Mouse (Mus musculus) E14TG2a.4 (cell line): ENCODE results near the gene Ocel1.

Source experiments
- H3K27me3 ChIP-seq: 2 replicates; pipeline ENCODE4 v1.6.1; 2014; ENCODE audit warnings: low read length, control low read depth; ENCODE audit not compliant: insufficient read depth
- H3K36me3 ChIP-seq: 2 replicates; pipeline ENCODE4 v1.6.1; 2014; ENCODE audit warnings: low read length, control low read depth; ENCODE audit not compliant: insufficient read depth
- H3K4me1 ChIP-seq: replicated peaks from 2 replicates; pipeline ENCODE4 v1.6.1; 2014; ENCODE audit warnings: low read depth, low read length, control low read depth
- H3K4me3 ChIP-seq: replicated peaks from 2 replicates; pipeline ENCODE4 v1.5.1; 2014; ENCODE audit warnings: mild to moderate bottlenecking, low read length
- H3K9me3 ChIP-seq: 2 replicates; pipeline ENCODE4 v1.6.1; 2014; ENCODE audit warnings: low read length, control low read depth
- CTCF ChIP-seq: conservative IDR thresholded peaks from 2 replicates; pipeline ENCODE4 v1.5.1; 2014; ENCODE audit warnings: low read length
- NANOG ChIP-seq: IDR thresholded peaks from 2 replicates; pipeline ENCODE4 v1.6.1; 2014; ENCODE audit warnings: borderline replicate concordance, low read length, mixed read lengths
- POU5F1 ChIP-seq: IDR thresholded peaks from 2 replicates; pipeline ENCODE4 v1.6.1; 2014; ENCODE audit warnings: low read length, borderline replicate concordance

The Ocel1 gene

DNA sequence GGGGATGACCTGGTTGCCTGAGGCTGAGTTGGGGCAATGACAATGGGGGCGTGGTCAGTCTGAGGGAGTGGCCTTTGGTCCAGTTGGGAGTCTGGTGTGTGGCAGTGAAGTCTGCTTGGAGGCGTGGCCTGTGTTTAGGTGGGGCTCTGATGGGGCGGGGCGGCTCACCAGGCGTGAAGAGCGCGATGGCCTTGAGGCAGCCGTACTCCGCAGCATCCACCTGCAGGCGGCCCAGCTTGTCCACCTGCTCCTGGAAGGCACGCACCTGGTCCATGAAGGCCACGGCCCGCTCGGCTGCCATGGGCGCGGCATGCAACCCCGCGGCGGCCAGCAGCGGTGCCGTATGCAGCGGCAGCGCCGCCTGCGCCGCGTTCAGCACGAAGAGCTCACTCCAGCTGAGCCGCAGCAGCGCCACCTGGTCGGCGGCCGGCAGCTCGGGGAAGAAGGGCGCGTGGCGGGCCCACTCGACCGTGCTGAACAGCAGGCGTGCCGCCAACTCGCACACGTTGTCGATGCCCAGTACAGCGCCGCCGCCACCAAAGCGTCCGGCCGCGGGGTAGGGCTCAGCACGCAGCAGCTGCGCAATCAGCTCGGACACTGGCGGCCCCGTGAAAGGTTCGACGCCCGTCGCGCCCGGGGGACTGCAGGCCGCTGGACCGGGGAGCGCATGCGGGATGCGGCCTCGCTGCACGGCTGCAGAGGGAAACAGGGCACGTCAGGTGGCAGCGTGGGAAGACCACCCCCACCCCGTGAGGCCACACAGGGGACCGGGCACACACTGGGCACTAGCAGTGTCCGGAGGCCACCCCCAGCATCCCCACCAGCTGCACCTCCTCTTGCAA is 4.7 kb downstream of the Ocel1 start:
- peaks cover 49% of the 10 kb centered on the region for H3K27me3 ChIP-seq
- no peaks in the 10 kb centered on the region for H3K9me3 ChIP-seq
- peak overlapping the region; percentile 74 for H3K4me3 ChIP-seq
- peaks cover 67% of the 10 kb centered on the region for H3K4me1 ChIP-seq
- TF ChIP-seq POU5F1 (no peak), NANOG (no peak), CTCF (no peak)
- peaks cover 63% of the 10 kb centered on the region for H3K36me3 ChIP-seq

DNA sequence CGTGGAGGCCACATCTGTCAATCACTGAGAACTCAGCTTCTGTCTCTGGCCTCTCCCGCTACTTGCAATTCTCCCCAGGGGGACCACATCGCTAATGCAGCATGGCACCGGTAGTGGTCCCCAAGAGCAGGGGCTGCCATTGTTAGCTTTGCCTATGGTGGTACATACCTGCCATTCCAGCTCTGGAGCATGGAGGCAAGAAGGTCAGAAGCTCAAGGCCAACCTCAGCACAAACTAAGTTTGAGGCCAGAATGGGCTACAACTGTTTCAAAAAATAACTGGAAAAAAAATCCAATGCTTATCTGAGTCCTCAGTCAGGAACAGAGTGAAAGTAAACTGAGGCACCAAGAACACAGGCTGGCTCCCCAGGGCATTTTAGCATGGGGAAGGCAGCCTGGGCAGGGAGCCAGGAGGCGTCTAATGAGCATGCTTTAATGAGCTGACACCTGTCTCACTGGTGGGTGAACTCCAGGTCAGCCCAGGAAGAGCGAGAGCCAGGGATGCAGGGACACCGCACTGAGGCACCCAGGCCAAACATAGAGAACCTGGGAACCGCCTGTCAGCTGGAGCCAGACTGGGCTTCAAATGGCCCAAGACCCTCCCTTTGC is 5.4 kb downstream of the Ocel1 start:
- Histone ChIP-seq H3K9me3 (no peaks in the 10 kb centered on the region), H3K36me3 (peaks cover 63% of the 10 kb centered on the region), H3K4me1 (peaks cover 66% of the 10 kb centered on the region), H3K4me3 (peak overlapping the region; percentile 74), H3K27me3 (peaks cover 50% of the 10 kb centered on the region)
- TF ChIP-seq CTCF: no peak
- TF ChIP-seq POU5F1: no peak
- TF ChIP-seq NANOG: no peak

DNA sequence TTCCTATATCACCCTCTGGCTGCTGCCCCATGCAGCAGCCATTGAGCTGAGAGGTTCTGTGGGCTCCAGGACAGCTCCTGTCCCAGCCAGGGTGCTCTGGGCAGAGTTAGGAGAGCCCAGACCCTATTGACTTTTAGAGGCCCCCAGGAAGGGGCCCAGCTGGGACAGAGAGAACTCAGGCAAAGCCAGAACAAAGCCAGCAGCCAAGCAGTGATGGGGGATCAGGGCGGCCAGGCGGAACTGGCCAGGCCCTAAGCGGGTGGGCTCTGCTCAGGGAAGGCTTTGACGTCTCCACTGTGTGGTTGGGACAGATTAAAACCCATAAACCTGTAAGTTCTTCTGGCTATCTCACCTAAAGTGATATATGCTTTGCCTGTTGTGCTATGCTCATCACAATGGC is 7.9 kb downstream of the Ocel1 start:
- no peaks in the 10 kb centered on the region for H3K9me3 ChIP-seq
- H3K4me1 ChIP-seq: peaks cover 73% of the 10 kb centered on the region
- 0 out of 2 replicates have a peak overlapping the region, but pooled peaks have one; percentile 93 for H3K4me3 ChIP-seq
- TF ChIP-seq CTCF: no peak
- no peak for TF ChIP-seq POU5F1
- TF ChIP-seq NANOG: no peak
- peaks cover 46% of the 10 kb centered on the region for H3K36me3 ChIP-seq
- peaks cover 50% of the 10 kb centered on the region for H3K27me3 ChIP-seq

DNA sequence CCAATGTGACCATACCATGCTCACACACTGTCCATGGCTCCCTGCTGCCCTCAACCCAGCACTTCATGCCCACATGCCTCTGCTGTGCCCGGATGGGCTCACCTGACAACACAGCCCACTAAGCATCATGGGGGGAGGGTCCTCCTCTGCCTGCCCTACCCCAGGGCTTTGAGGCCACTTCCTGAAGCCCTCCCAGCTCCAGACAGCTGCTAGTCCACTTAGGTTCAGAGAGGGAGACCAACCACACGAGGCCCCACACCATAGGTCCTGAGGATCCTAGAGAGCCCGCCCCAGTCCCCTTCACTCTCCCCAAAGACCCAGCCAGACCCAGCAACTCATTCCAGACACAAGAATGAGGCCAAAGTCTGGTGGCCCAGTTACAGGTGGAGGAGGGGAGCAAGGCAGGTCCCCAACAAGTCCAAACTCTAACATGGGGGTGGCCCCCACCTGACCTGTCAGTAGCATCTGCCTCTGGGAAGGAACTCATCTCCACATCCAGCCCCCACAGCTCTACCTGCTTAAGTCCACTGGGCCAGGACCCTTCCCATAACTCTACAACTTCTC is 8.5 kb downstream of the Ocel1 start:
- peaks cover 40% of the 10 kb centered on the region for H3K36me3 ChIP-seq
- peaks cover 73% of the 10 kb centered on the region for H3K4me1 ChIP-seq
- H3K27me3 ChIP-seq: peaks cover 50% of the 10 kb centered on the region
- TF ChIP-seq POU5F1: no peak
- TF ChIP-seq NANOG: no peak
- TF ChIP-seq CTCF: no peak
- H3K9me3 ChIP-seq: no peaks in the 10 kb centered on the region
- peak overlapping the region; percentile 93 for H3K4me3 ChIP-seq

DNA sequence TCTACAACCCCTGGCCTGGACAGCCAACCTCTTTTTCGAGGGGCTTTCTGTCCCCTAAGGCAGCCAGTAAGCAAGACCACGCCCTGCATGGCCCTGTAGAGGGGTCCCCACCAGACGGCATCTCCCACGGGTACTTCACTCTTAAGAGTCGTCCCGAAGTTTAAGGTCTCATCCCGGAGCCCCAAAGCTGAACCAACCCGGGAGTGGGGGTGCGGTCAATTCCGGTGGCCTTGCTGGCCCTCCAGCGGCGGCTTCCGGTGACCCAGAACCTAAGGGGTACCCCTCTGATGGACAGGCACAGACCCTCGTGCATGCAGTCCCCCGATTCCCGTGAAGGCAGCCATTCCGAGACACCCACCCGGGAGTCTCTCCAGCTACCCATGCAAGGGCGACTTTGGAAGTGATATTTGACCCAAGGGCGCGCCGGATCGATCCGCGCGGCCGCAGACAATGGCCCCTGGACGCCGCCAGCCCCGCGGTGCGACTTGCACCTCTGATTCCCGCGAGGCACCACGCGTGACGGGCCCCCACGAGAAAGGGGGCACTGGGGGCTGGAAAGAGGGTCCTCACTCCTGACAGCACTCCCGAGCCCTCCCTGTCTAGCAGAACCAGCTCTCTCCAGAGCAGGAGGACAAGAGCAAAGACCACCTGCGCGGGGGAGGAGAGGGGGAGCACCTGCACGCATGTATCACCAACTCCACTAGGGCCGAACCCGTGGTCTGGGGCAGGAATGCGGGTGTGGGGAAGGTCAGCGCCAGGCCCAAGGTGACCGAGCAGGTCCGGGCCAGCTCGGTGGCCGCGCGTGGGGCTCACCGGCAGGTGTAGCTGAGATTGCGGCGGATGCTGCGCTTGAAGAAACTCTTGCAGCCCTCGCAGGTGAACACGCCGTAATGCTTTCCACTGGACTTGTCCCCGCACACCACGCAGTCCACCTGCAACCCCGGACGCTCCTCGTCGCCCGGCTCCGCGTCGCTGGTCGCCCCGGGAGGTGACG is 9.4 kb downstream of the Ocel1 start:
- peak overlapping the region; percentile 93 for H3K4me3 ChIP-seq
- no peak for TF ChIP-seq NANOG
- no peak for TF ChIP-seq POU5F1
- no peak for TF ChIP-seq CTCF
- peaks cover 32% of the 10 kb centered on the region for H3K36me3 ChIP-seq
- H3K9me3 ChIP-seq: no peaks in the 10 kb centered on the region
- H3K4me1 ChIP-seq: peaks cover 73% of the 10 kb centered on the region
- H3K27me3 ChIP-seq: peaks cover 50% of the 10 kb centered on the region

DNA sequence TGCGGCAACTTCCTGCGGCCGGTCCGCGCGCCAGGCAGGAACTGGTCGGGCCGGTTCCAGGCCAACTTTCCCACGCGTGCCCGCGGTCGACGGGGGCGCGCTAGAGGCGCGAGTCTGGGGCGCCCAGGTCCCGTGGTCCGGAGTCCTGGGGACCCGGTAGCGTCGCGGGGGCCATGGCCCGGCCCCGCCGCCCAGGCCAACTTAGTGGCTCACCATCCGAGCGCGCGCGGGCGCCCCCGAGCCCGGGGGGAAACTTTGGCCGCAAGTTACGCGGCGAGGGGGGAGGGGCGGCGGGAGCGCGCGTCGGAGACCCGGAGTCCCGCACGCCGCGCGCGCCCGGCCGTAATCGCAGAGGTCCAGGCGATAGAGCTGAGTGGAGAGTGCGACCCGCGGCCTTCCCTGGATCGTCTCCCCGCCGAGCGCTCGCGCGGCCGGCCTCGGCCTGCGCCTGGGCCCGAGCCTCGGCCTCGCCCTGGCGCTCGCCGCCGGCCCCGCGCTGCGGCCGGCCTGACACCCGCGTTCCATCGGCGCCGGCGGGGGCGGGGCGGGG is 10.4 kb downstream of the Ocel1 start, which contains the start of gene Nr2f6:
Gene Nr2f6, minus strand, starts transcription at position 540 of the 550 bp plus-strand sequence.
- Histone ChIP-seq H3K36me3 (peaks cover 30% of the 10 kb centered on the region), H3K9me3 (no peaks in the 10 kb centered on the region), H3K27me3 (peaks cover 43% of the 10 kb centered on the region), H3K4me3 (peak within 1 kb of the TSS; percentile 93), H3K4me1 (peaks cover 77% of the 10 kb centered on the region)
- no peak for TF ChIP-seq POU5F1
- TF ChIP-seq CTCF: no peak
- no peak for TF ChIP-seq NANOG
